Mouse (Mus musculus): ENCODE results near the gene Trim43a.
"Not testable (repeated sequence)": the region's sequence is repeated elsewhere in the genome, so short reads cannot be mapped to it uniquely, and the experiment has no call there.

The Trim43a gene

GRCm38 (mm10) chr9:88580591-88580990 lies at the start of gene Trim43a:
Gene Trim43a, plus strand, starts transcription at chr9:88580891.
- in situ Hi-C loops (cut with MboI, MseI) = not testable (repeated sequence)

GRCm38 (mm10) chr9:88534093-88534492 lies 46.6 kb upstream of the Trim43a start:
- in situ Hi-C loops (cut with MboI, MseI) = loop anchor here (25.0 kb wide), 1 partner anchor 678 kb away; the partner anchor contains the start of gene Mthfs

GRCm38 (mm10) chr9:88539546-88540224 lies 41.0 kb upstream of the Trim43a start:
- in situ Hi-C loops (cut with MboI, MseI) = loop anchor here (5.0 to 25.0 kb wide), 2 partner anchors 297 to 673 kb away; partner anchors contain the start of gene Mthfs

- in situ Hi-C loops (cut with MboI, MseI) = loop anchor here (25.0 kb wide), 1 partner anchor 669 kb away; the partner anchor contains the start of gene Mthfs
These were observed 37.9 kb upstream of the Trim43a start for GRCm38 (mm10) chr9:88542816-88543215.

GRCm38 (mm10) chr9:88545534-88545933 lies 35.2 kb upstream of the Trim43a start:
- in situ Hi-C loops (cut with MboI, MseI) = loop anchor here (5.0 to 25.0 kb wide), 2 partner anchors 177 to 667 kb away; partner anchors contain the start of genes Mthfs and Mthfsl

- in situ Hi-C loops (cut with MboI, MseI) = loop anchor here (5.0 to 25.0 kb wide), 2 partner anchors 176 to 666 kb away; partner anchors contain the start of genes Mthfs and Mthfsl
These were observed 34.5 kb upstream of the Trim43a start for GRCm38 (mm10) chr9:88546166-88546565.

- in situ Hi-C loops (cut with MboI, MseI) = loop anchor here (5.0 to 25.0 kb wide), 2 partner anchors 176 to 666 kb away; partner anchors contain the start of genes Mthfs and Mthfsl
These were observed 34.0 kb upstream of the Trim43a start for GRCm38 (mm10) chr9:88546657-88547056.

GRCm38 (mm10) chr9:88547270-88547669 lies 33.4 kb upstream of the Trim43a start:
- in situ Hi-C loops (cut with MboI, MseI) = loop anchor here (5.0 to 25.0 kb wide), 2 partner anchors 175 to 665 kb away; partner anchors contain the start of genes Mthfs and Mthfsl

GRCm38 (mm10) chr9:88547851-88548613 lies 32.7 kb upstream of the Trim43a start, which contains the start of gene Zfp949:
Gene Zfp949, plus strand, starts transcription at chr9:88548020.
- in situ Hi-C loops (cut with MboI, MseI) = loop anchor here (5.0 to 25.0 kb wide), 2 partner anchors 174 to 664 kb away; partner anchors contain the start of genes Mthfs and Mthfsl

GRCm38 (mm10) chr9:88548614-88548945 lies 32.1 kb upstream of the Trim43a start:
- in situ Hi-C loops (cut with MboI, MseI) = loop anchor here (5.0 to 25.0 kb wide), 2 partner anchors 174 to 664 kb away; partner anchors contain the start of genes Mthfs and Mthfsl

- in situ Hi-C loops (cut with MboI, MseI) = loop anchor here (25.0 kb wide), 1 partner anchor 816 kb away; the partner anchor contains the start of gene Tbx18
These were observed 27.6 kb upstream of the Trim43a start for GRCm38 (mm10) chr9:88553071-88553470.

- in situ Hi-C loops (cut with MboI, MseI) = loop anchor here (25.0 kb wide), 1 partner anchor 821 kb away; the partner anchor contains the start of gene Tbx18
These were observed 22.5 kb upstream of the Trim43a start for GRCm38 (mm10) chr9:88558146-88558545.

- in situ Hi-C loops (cut with MboI, MseI) = loop anchor here (25.0 kb wide), 1 partner anchor 824 kb away; the partner anchor contains the start of gene Tbx18
These were observed 19.2 kb upstream of the Trim43a start for GRCm38 (mm10) chr9:88561476-88561875.

- in situ Hi-C loops (cut with MboI, MseI) = loop anchor here (25.0 kb wide), 1 partner anchor 833 kb away; the partner anchor contains the start of gene Tbx18
These were observed 10.2 kb upstream of the Trim43a start for GRCm38 (mm10) chr9:88570471-88570870.

- in situ Hi-C loops (cut with MboI, MseI) = loop anchor here (5.0 kb wide), 1 partner anchor 259 kb away; no protein-coding TSS in a partner anchor
These were observed 13.0 kb downstream of the Trim43a start for GRCm38 (mm10) chr9:88593708-88594107.

- in situ Hi-C loops (cut with MboI, MseI) = not testable (repeated sequence)
These were observed 18.8 kb downstream of the Trim43a start for GRCm38 (mm10) chr9:88599206-88600162.

- in situ Hi-C loops (cut with MboI, MseI) = loop anchor here (5.0 kb wide), 1 partner anchor 406 kb away; no protein-coding TSS in a partner anchor
These were observed 45.3 kb downstream of the Trim43a start for GRCm38 (mm10) chr9:88625803-88626514.

GRCm38 (mm10) chr9:88638125-88638524 lies 57.4 kb downstream of the Trim43a start:
- in situ Hi-C loops (cut with MboI, MseI) = loop anchor here (5.0 kb wide), 1 partner anchor 514 kb away; no protein-coding TSS in a partner anchor

All from T-helper 1 cell (primary cell).